Mouse (Mus musculus) kidney, embryonic 15.5 days (tissue): ENCODE data around the gene Specc1l. TPM values are rescaled to one million over a fixed set of nuclear protein-coding genes. Genes with fewer than 3 reads are reported as not detected.
A peak's percentile ranks its signal among the peaks of the same experiment; 100 is the strongest.

Source experiments
- ATAC-seq: fragments of 200-750 bp; cut with Nextera tagmentation; replicated peaks from 2 replicates; pipeline ENCODE4 v1.8.0; 2017; ENCODE audit warnings: moderate TSS enrichment; ENCODE audit not compliant: low FRiP score
- H3K27ac ChIP-seq: fragments of 300-500 bp; sonication (generic); 2 replicates; pipeline ENCODE4 v1.5.1; 2015; ENCODE audit warnings: mild to moderate bottlenecking, inconsistent platforms
- H3K27me3 ChIP-seq: fragments of 300-500 bp; sonication (generic); 2 replicates; pipeline ENCODE4 v1.6.1; 2015; ENCODE audit warnings: inconsistent platforms
- H3K36me3 ChIP-seq: fragments of 300-500 bp; sonication (generic); 2 replicates; pipeline ENCODE4 v1.6.1; 2015; ENCODE audit warnings: inconsistent platforms
- H3K4me1 ChIP-seq: fragments of 300-500 bp; sonication (generic); 2 replicates; pipeline ENCODE4 v1.6.1; 2015; ENCODE audit warnings: inconsistent platforms
- H3K4me2 ChIP-seq: fragments of 300-500 bp; sonication (generic); 2 replicates; pipeline ENCODE4 v1.6.1; 2015; ENCODE audit warnings: moderate library complexity, mild to moderate bottlenecking, inconsistent platforms
- H3K4me3 ChIP-seq: fragments of 300-500 bp; sonication (generic); replicated peaks from 2 replicates; pipeline ENCODE4 v1.5.1; 2015; ENCODE audit warnings: mild to moderate bottlenecking, inconsistent platforms
- H3K9ac ChIP-seq: fragments of 300-500 bp; sonication (generic); 2 replicates; pipeline ENCODE4 v1.6.1; 2015; ENCODE audit warnings: mild to moderate bottlenecking, inconsistent platforms
- H3K9me3 ChIP-seq: fragments of 300-500 bp; sonication (generic); replicated peaks from 2 replicates; pipeline ENCODE4 v1.6.1; 2016; ENCODE audit warnings: inconsistent platforms
- WGBS: fragments of 180-500 bp; shearing (Covaris S2); methylation state at CpG from one replicate; pipeline ENCODE4 v1.1.7; 2015; ENCODE audit warnings: mixed read lengths; 5-methylcytosine and 5-hydroxymethylcytosine counted together
- polyA plus RNA-seq: library from polyadenylated mRNA; unstranded; fragments of >200 nt; fragmentation: Nextera tagmentation; extraction: Ambion mirVana; gene quantifications from 2 replicates; pipeline ENCODE4 v1.2.1, GENCODE M21; 2015

Gene Specc1l
- 31.0 and 34.1 TPM in 2 replicates for polyA plus RNA-seq

GRCm38 (mm10) chr10:75211807-75212645 is at the start of gene Specc1l:
Gene Specc1l (plus strand): TSS chr10:75212073.
- peaks cover 12% of the 10 kb centered on the region for H3K4me1 ChIP-seq
- peak within 1 kb of the TSS; percentile 78 for H3K9ac ChIP-seq
- H3K27ac ChIP-seq, result peak within 1 kb of the TSS; percentile 98
- H3K9me3 ChIP-seq, result no peaks in the 10 kb centered on the region
- H3K36me3 ChIP-seq, result no peaks in the 10 kb centered on the region
- under 1% methylated on average over 57 of the region's 80 CpGs for WGBS
- H3K27me3 ChIP-seq, result no peaks in the 10 kb centered on the region
- peak within 1 kb of the TSS; percentile 81 for H3K4me3 ChIP-seq
- H3K4me2 ChIP-seq, result peak within 1 kb of the TSS; percentile 71
- peak; percentile 99 for ATAC-seq

- WGBS, result 78% methylated on average over 10 of the region's 10 CpGs
- Histone ChIP-seq H3K27ac (0 out of 2 replicates have a peak overlapping the region, but pooled peaks have one; percentile 27), H3K4me2 (no peak overlapping the region), H3K36me3 (peaks cover 79% of the 10 kb centered on the region), H3K27me3 (no peaks in the 10 kb centered on the region), H3K4me1 (peaks cover 10% of the 10 kb centered on the region), H3K9ac (no peak overlapping the region), H3K9me3 (no peaks in the 10 kb centered on the region), H3K4me3 (no peak overlapping the region)
- no peak for ATAC-seq
Observed at GRCm38 (mm10) chr10:75165825-75166481, 45.9 kb upstream of the Specc1l start.

DNA sequence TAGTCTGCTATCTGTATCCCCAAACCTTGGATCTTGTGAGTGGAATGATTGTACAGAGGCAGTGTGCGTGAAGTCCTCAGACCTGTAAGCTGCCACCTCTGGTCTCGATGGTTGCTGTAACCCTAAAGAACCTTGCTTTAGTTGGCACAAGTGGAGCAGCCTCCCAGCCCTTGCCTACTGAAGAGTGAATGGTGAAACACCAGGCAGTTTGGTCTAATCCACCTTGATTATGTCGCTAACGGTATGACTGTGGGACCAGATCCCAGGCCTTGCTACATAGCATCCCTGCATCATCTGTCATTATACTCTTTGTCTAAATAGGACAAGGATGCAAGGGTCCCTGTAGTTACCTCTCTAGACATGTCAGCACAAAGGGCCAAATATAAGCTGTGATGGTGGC is 45.3 kb upstream of the Specc1l start:
- peaks cover 82% of the 10 kb centered on the region for H3K36me3 ChIP-seq
- no peak overlapping the region for H3K27ac ChIP-seq
- H3K4me2 ChIP-seq, result no peak overlapping the region
- H3K9ac ChIP-seq, result no peak overlapping the region
- H3K27me3 ChIP-seq, result no peaks in the 10 kb centered on the region
- 86% methylated on average over 4 of the region's 4 CpGs for WGBS
- no peak for ATAC-seq
- peaks cover 10% of the 10 kb centered on the region for H3K4me1 ChIP-seq
- H3K9me3 ChIP-seq, result no peaks in the 10 kb centered on the region
- no peak overlapping the region for H3K4me3 ChIP-seq

GRCm38 (mm10) chr10:75170207-75170850 is 41.5 kb upstream of the Specc1l start:
- Histone ChIP-seq H3K27ac (0 out of 2 replicates have a peak overlapping the region, but pooled peaks have one; percentile 22), H3K9ac (no peak overlapping the region), H3K36me3 (peaks cover 49% of the 10 kb centered on the region), H3K9me3 (no peaks in the 10 kb centered on the region), H3K4me1 (peaks cover 25% of the 10 kb centered on the region), H3K4me3 (no peak overlapping the region), H3K27me3 (no peaks in the 10 kb centered on the region), H3K4me2 (no peak overlapping the region)
- ATAC-seq, result peak; percentile 70
- WGBS, result 47% methylated on average over 12 of the region's 12 CpGs

GRCm38 (mm10) chr10:75173056-75173455 is 38.8 kb upstream of the Specc1l start:
- H3K4me1 ChIP-seq, result peaks cover 32% of the 10 kb centered on the region
- WGBS, result 47% methylated on average over 8 of the region's 8 CpGs
- H3K4me2 ChIP-seq, result no peak overlapping the region
- no peaks in the 10 kb centered on the region for H3K27me3 ChIP-seq
- no peaks in the 10 kb centered on the region for H3K9me3 ChIP-seq
- peak overlapping the region; percentile 74 for H3K27ac ChIP-seq
- peak; percentile 69 for ATAC-seq
- H3K9ac ChIP-seq, result no peak overlapping the region
- peaks cover 53% of the 10 kb centered on the region for H3K36me3 ChIP-seq
- H3K4me3 ChIP-seq, result no peak overlapping the region

- no peak for ATAC-seq
- Histone ChIP-seq H3K4me3 (no peak overlapping the region), H3K36me3 (peaks cover 53% of the 10 kb centered on the region), H3K4me2 (no peak overlapping the region), H3K9ac (no peak overlapping the region), H3K27ac (peak overlapping the region; percentile 10; the same call in 1 of the 2 replicates), H3K27me3 (no peaks in the 10 kb centered on the region), H3K9me3 (no peaks in the 10 kb centered on the region), H3K4me1 (peaks cover 32% of the 10 kb centered on the region)
- WGBS, result 56% methylated on average over 12 of the region's 12 CpGs
Observed at GRCm38 (mm10) chr10:75173712-75174111, 38.2 kb upstream of the Specc1l start.

GRCm38 (mm10) chr10:75176494-75176893 is 35.4 kb upstream of the Specc1l start:
- peak overlapping the region; percentile 52 for H3K27ac ChIP-seq
- peaks cover 24% of the 10 kb centered on the region for H3K4me1 ChIP-seq
- H3K9ac ChIP-seq, result no peak overlapping the region
- peaks cover 62% of the 10 kb centered on the region for H3K36me3 ChIP-seq
- no peak overlapping the region for H3K4me3 ChIP-seq
- no peaks in the 10 kb centered on the region for H3K9me3 ChIP-seq
- H3K4me2 ChIP-seq, result no peak overlapping the region
- no peaks in the 10 kb centered on the region for H3K27me3 ChIP-seq
- ATAC-seq, result no peak
- 68% methylated on average over 8 of the region's 8 CpGs for WGBS

- Histone ChIP-seq H3K4me3 (no peak overlapping the region), H3K4me1 (peaks cover 18% of the 10 kb centered on the region), H3K9me3 (no peaks in the 10 kb centered on the region), H3K27me3 (no peaks in the 10 kb centered on the region), H3K27ac (no peak overlapping the region), H3K36me3 (peaks cover 73% of the 10 kb centered on the region), H3K9ac (no peak overlapping the region), H3K4me2 (no peak overlapping the region)
- 87% methylated on average over 5 of the region's 5 CpGs for WGBS
- ATAC-seq, result no peak
Observed at GRCm38 (mm10) chr10:75178911-75179310, 33.0 kb upstream of the Specc1l start.

DNA sequence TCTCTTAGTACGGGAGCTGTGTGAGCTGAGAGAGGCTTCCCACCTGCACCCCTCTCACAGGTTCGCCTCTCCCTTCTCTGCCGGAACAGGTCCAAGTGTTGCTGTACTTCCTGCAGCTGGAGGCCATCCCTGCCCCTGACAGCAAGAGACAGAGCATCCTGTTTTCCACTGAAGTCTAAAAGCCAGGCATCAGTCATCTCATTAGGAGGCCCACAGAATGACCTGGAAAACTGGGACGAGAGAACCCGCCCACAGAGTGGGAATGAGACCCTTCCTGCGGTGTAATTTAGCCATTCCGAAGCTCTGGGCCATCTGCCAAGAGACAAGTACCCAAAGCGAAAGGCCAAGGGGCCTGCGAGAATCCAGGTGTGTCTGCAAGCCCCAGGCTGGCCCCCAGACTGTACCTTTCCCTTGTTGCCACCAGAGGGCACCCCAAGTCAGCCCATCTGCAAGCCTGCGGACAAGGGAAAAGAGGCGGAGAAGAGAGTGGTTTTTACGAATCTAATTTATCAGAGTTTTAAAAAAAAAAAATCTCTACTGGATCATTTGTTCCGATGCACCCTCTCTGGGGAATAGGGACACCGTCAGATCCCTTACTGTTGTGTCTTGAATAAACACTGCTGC is 29.6 kb upstream of the Specc1l start:
- Histone ChIP-seq H3K9ac (no peak overlapping the region), H3K4me2 (no peak overlapping the region), H3K27me3 (no peaks in the 10 kb centered on the region), H3K36me3 (peaks cover 70% of the 10 kb centered on the region), H3K4me3 (no peak overlapping the region), H3K27ac (no peak overlapping the region), H3K9me3 (no peaks in the 10 kb centered on the region), H3K4me1 (peaks cover 17% of the 10 kb centered on the region; the same call in 1 of the 2 replicates)
- peak; percentile 37; the same call in 1 of the 2 replicates for ATAC-seq
- WGBS, result 26% methylated on average over 14 of the region's 14 CpGs

- H3K9me3 ChIP-seq, result no peaks in the 10 kb centered on the region
- no peak overlapping the region for H3K9ac ChIP-seq
- H3K36me3 ChIP-seq, result peaks cover 44% of the 10 kb centered on the region
- no peak overlapping the region for H3K27ac ChIP-seq
- no peak overlapping the region for H3K4me3 ChIP-seq
- H3K27me3 ChIP-seq, result no peaks in the 10 kb centered on the region
- ATAC-seq, result no peak
- H3K4me1 ChIP-seq, result peaks cover 17% of the 10 kb centered on the region; the same call in 1 of the 2 replicates
- 86% methylated on average over 9 of the region's 9 CpGs for WGBS
- H3K4me2 ChIP-seq, result no peak overlapping the region
Observed at GRCm38 (mm10) chr10:75184826-75185225, 27.0 kb upstream of the Specc1l start.

- 40% methylated on average over 6 of the region's 6 CpGs for WGBS
- H3K27ac ChIP-seq, result no peak overlapping the region
Observed at GRCm38 (mm10) chr10:75186551-75186950, 25.3 kb upstream of the Specc1l start.

More at GRCm38 (mm10) chr10:75186551-75186950, 25.3 kb upstream of the Specc1l start:
- H3K9me3 ChIP-seq, result no peaks in the 10 kb centered on the region
- H3K4me3 ChIP-seq, result no peak overlapping the region
- H3K36me3 ChIP-seq, result peaks cover 27% of the 10 kb centered on the region
- no peaks in the 10 kb centered on the region for H3K27me3 ChIP-seq
- H3K9ac ChIP-seq, result no peak overlapping the region
- H3K4me1 ChIP-seq, result peaks cover 17% of the 10 kb centered on the region; the same call in 1 of the 2 replicates
- no peak overlapping the region for H3K4me2 ChIP-seq
- no peak for ATAC-seq
